Mouse (Mus musculus) G1E-ER4 (cell line): ENCODE measurements around the gene Rab8a. TPM values are rescaled to one million over a fixed set of nuclear protein-coding genes. Genes with fewer than 3 reads are reported as not detected.

Source experiments
- GATA1 ChIP-seq: IDR thresholded peaks from one replicate; pipeline ENCODE4 v1.8.0; 2012; ENCODE audit warnings: low read length, inconsistent platforms
- polyA plus RNA-seq: library from polyadenylated mRNA; stranded (reverse); fragments of >175 nt; gene quantifications from 2 replicates; pipeline ENCODE4 v1.2.3, GENCODE M21; 2012

Gene Rab8a
- polyA plus RNA-seq, 1 experiment: 43.2 TPM

DNA sequence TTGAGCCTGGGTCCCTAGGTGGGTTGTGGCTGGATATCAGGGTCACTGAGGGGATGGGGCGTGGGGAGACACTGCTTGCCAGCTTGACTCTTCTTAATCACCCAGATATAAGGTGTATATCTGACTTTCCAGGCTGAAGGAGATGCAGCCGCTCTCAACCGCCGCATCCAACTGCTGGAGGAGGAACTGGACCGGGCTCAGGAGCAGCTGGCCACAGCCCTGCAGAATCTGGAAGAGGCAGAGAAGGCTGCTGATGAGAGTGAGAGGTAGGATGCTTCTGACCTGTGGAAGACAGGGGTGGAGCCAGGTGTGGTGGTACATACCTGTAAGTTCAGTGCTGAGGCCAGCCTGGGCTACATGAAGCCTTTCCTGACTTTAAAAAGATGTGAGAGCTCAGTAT is 22.5 kb upstream of the Rab8a start:
- no peak for TF ChIP-seq GATA1

DNA sequence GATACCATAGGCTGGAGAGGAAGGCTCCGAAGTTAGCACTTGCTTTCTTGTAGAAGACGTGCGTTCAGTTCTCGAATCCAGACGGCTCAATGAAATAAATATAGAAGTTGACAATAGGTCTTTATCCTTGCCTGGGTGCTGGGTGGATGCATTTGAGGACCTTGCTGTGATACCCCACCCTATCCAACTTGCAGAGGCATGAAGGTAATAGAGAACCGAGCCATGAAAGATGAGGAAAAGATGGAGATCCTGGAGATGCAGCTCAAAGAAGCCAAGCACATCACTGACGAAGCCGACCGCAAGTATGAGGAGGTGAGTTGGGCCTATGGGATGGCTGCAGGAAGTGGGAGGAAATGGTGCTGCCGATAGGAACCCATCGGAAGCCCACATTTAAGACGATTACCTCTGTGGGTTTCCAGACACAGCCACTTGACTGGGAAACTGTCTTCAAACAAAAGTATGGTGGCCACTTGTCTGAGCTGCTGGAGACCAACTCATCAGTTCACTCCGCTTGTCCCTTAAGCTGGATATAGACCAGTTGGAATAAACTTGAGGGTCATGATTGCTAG is 17.7 kb upstream of the Rab8a start:
- no peak for TF ChIP-seq GATA1

DNA sequence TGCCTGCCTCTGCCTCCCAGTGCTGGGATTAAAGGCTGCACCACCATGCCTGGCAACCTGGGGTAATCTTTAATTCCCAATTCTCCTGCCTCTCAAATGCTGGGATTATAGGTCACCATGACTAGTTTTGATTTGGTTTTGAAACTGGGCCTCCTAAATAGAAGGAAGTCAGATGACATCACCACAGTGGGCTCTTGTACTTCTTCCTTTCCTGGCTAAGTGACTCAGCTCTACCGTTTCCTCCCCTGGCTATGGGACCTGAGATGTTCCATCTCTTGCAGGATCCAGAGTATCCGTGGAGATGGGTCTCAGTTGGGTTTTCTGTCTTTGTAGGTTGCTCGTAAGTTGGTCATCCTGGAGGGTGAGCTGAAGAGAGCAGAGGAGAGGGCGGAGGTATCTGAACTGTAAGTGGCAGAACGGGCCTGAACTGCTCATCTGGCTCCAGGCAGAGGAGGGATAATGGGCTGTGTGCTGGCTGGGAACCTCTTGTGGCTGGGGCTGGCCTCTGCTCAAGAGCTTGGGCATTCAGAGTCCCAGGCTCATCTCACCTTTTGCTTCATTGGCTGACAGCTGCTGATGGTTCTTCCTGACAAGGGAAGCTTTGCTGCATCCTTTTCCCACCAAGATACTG is 16.5 kb upstream of the Rab8a start:
- TF ChIP-seq GATA1: no peak

DNA sequence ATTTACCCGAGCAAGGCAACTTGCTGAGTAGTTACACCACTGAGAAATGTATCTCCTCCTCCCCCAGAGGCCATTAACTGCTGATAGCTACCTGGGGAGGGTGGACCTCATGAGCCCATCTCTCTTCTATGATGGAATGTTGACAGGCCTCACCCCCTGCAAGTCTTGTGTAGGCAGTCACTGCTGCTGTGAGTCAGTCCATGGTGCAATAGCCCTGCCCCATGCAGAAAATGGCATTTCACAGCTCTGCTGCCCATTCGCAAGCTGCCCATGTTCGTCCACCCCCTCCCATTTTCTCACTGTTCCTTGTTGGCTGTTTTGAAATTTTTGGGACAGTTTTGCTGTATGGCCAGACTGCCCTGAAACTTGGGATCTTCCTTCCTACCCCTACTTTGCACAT is 15.5 kb upstream of the Rab8a start:
- no peak for TF ChIP-seq GATA1

DNA sequence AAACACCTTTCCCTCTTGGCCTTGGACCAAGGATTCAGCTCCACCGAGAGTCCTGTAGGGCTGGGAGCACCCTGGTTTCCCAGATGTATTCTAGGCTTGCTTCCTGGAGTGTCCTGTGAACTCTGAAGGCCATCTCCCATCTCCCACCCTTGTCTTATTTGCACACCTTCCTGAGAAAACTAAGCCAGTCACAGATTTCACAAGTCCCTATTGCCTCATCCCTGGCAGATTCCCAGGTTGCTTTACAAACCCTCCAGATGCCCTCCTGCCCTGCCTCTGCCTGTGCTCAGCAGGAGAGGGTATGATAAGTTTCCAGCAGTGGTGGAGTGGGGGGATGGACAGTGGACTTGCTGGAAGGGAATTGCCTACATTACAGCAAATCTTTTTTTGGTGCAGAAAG is 14.9 kb upstream of the Rab8a start:
- no peak for TF ChIP-seq GATA1

DNA sequence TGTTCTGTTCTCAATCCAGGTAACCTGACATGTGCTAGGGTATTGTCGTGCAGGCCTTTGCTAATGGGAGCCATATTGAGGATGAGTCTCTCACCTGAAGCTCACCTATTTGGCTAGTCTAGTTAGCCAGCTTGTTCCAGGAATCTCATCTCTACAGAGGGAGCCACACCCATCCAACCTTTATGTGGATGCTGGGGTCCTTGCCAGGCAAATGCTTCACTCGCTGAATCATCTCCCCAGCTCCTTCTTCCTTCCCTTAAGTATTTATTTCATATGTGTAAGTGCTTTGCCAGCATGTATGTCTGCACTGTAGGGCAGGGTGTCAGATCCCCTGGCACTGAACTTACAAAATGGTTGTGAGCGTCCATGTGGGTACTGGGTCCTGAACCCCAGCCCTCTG is 14.4 kb upstream of the Rab8a start:
- no peak for TF ChIP-seq GATA1

DNA sequence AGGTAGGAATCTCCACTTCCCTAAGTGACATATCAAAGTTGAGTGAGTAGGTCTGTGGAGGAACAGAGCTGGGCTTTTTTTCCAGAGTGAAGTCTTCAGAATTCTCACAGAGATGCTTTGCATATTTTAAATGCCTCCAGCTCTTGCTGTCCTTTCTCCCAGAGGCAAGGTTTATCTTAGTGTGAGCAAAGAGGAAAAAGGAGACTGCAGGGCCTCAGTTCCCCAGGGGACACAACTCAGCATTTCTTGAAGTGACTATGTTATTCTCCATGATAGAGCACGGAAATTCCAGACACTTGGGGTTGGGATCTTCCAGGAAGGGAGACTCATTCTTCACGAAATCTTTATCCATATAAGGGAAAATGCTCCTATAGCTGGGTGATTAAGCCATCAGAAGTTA is 13.7 kb upstream of the Rab8a start:
- no peak for TF ChIP-seq GATA1

DNA sequence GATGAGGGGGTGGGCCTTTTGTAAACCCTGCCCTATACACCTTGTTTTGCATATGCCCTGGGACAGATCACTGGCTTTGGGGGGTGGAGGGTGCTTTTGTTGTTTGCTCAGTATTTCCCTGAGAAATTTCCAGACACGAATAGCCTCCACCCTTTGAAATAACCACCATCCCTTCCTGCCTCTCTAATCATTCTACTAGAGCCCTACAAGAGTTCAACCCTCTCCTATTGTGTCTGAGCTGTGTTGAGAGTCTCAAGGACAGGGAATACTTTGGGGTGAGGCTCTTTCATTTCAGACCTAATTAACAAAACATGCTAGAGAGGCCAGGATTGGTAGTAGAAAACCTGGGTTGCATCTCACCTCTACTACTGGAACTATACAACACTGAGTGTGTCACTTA is 11.9 kb upstream of the Rab8a start:
- TF ChIP-seq GATA1: no peak

DNA sequence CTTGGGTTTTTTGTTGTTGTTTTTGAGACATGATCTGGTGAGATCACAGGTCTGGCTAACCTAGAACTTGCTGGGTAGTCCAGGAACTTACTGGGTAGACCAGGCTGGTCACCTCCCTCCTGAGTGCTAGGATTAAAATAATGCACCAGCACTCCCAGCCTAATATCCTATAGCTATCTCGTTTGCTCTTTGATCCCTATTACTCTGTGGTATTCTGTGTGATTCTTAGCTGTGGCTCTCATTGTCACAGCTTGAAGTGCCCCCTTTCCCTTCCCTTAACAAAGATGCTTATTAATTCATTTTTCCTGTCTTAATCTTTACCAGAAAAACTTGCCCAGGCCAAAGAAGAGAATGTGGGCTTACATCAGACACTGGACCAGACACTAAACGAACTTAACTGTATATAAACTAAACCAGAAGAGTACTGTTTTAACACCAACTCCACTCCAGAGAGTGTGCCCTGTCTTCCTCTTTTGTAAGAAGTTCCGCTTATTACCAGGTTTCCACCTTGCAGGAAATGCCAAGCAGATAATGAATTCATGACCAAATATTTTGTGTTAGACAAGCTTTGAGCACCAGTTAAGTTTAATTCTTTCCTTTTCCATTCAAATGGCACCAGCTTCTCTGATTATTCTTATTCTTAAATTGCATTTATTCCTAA is 9.5 kb upstream of the Rab8a start:
- TF ChIP-seq GATA1: no peak

DNA sequence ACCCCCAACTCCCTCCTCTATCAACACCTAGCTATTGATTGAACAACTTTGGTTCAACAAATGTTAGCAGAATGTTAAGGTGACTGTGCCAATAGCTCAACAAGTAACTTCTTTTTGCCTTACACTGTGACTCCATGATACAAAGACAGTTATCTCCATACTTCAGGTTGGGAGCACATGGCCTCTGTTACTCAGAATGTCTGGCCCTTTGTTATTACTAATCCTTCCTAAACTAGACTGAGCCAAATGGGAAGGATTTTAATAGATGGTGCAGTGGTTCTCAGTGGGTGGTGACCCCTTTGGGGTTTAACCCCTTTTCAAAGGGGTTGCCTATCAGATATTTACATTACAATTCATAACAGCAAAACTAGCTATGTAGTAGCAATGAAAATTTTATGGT is 7.6 kb upstream of the Rab8a start:
- TF ChIP-seq GATA1: no peak

DNA sequence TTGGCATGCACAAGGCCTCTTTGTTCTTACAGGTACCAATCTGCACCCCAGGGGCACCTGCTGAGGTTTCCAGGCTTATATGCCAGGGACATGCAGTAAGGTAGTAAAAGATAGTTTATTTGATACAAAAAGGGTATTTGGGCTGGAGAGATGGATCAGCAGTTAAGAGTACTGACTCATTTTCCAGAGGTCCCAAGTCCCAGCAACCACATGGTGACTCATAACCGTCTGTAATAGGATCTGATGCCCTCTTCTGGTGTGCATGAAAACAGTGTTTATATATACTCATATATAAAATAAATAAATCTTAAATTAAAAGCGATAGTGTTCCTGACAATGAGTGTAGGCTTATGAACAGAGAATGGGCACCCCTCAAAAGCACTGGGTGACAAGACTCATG is 2.9 kb upstream of the Rab8a start:
- TF ChIP-seq GATA1: no peak

DNA sequence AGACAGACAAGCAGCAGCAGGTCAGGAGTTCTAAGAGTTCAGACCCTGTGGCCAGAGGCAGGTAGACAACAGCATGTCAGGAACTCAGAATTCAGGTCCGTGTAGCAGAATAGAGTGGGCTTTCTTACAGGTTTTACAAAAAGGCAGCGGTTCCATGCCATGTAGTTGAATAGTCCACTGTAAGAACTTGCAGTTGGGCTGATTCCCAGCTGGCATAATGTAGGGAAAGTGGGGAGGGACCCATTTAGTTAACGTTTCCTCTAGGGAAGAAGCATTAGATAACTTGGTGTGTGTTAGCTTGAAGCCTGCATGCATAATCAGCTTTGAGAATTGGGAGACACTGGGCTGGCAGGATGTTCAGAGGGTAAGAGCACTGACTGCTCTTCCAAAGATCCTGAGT is 2.3 kb upstream of the Rab8a start:
- no peak for TF ChIP-seq GATA1

DNA sequence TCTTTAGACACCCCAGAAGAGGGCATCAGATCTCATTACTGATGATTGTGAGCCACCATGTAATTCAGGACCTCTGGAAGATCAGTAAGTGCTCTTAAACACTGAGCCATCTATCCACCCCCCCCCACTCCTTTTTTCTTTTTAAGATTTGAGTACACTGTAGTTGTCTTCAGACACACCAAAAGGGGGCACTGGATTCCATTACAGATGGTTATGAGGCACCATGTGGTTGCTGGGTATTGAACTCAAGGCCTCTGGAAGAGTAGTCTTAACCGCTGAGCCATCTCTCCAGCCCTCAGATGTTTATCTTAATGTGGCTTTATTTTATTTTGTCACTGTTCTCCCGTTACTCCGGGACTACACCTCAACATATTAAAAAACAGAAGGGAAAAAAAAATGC is 993 bp upstream of the Rab8a start:
- no peak for TF ChIP-seq GATA1

DNA sequence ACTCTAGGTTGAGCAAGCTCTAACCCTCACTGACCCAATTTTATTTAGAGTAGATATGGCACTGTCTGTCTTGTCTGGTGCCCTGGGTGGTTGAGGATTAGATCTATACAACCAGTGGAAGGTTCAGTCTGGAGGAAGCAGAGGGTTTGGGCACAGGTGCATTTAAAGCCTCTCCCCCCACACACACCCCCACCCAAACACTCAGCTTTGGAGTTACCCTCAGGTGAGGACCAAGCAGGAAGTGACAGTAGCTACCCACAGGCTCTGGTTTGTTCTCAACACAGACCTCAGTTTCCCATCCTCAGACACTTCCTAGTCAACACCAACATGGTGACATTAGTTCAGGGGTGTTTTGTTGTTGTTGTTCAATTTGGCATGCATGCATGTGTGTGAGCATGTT is 1.8 kb downstream of the Rab8a start:
- no peak for TF ChIP-seq GATA1

DNA sequence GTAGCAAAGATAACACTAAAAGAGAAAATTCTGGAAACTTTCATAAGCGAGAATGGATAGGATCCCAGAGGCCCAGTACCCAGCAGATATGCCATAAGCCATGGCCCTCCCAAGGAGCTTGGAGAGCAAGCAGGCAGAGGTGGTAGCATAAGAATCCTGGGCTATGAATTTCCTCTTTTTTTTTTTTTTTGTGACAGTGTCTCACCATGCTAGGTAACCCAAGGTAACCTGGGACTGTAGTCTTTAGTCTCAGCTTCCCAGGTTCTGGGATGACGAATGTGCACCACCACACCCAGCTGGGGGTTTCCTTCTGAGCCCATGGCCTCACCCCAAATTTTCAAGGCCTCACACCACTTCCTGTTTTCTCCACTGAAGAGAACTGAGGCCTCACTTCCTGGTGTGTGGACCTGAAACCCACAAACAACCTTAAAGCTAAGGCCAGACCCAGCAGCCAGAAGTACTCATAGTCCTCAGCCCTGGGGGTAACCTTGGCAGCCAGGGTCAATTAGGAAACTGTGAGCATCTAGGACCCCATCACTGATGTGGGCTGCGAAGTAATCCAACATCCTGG is 8.2 kb downstream of the Rab8a start:
- TF ChIP-seq GATA1: no peak

DNA sequence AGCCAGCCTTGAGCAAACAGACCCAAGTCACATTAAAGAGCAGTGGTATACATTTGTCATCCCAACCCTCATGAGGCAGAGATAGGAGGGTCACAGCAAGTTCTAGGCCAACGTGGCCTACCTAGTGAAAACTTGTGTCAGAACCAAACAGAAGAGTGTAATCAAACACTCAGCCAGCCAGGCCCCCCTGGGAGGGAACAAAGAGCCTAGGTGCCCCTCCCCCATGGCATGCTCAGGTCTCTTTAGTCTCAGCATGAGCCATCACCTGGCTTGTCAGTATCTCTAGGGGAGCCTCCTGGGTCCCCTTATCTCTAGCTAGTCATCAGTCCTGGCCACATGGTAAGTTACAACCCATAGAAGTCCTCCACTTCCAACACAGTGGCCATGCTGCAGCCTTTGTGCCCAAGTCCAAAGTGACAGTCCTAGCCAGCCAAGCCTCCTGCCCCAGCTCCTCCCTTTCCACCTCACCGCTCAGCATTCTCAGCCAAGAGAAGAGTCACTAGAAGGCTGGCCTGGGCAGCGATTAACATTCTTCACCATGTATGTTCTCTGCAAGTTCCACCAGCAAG is 8.8 kb downstream of the Rab8a start:
- TF ChIP-seq GATA1: no peak

DNA sequence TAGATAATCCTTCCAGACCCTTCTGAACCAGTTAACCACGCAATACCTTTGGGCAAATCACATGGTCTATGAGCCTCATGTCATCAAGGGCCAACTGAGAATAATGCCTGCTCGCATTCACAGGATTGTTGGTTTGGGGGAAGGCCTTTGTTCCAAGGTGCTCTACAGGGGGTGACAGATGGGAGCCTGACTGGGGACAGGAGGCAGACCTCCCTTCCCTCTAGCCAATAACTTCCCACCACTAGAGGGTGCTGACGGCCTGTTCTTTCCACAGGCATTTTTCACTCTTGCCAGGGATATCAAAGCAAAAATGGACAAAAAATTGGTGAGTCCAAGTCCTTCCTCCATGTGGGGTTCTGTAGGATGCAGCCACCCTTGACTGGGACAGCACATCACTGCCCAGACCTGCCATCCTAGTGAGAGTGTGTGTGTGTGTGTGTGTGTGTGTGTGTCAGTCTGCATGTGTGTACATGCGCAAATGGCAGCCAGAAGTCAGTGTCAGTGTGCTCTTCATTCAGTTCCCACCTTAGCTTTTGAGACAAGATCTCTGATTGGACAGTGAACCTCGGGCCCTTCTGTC is 16.4 kb downstream of the Rab8a start:
- TF ChIP-seq GATA1: no peak
